Mouse (Mus musculus): ENCODE measurements around the gene Gm45337. TPM values are rescaled to one million over a fixed set of nuclear protein-coding genes. Genes with fewer than 3 reads are reported as not detected.
A peak's percentile ranks its signal among the peaks of the same experiment; 100 is the strongest.
"Not testable (repeated sequence)": the region's sequence is repeated elsewhere in the genome, so short reads cannot be mapped to it uniquely, and the experiment has no call there.

Gene Gm45337
- total RNA-seq (2021), result not detected
- long read RNA-seq, experiment 1, result 0 reads
- long read RNA-seq, experiment 2, result 0 reads

- DNase-seq, result no peak
Measured at GRCm38 (mm10) chr7:142144507-142144906, at the start of gene Gm45337. Gene Gm45337 (minus strand): TSS chr7:142144607.

- no peak for DNase-seq
Measured at GRCm38 (mm10) chr7:142190289-142190688, 45.9 kb upstream of the Gm45337 start, which contains the start of gene Gm10153. Gene Gm10153 (minus strand): TSS chr7:142190389.

DNA sequence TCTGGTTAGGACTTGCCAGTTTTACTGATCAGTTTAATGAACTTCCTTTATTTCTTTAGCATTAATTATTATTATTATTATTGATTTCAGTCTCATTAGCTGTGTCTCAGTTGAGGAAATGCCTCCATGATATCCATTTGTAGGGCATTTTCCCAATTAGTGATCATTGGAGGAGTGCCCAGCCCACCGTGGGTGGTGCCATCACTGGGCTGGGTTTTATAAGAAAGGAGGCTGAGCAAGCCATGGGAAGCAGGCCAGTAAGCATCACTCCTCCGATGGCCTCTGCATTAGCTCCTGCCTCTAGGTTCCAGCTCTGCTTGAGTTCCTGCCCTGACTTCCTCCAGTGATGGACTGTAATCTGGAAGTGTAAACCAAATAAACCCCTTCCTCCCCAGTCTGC lies 43.7 kb upstream of the Gm45337 start:
- DNase-seq, result no peak

DNA sequence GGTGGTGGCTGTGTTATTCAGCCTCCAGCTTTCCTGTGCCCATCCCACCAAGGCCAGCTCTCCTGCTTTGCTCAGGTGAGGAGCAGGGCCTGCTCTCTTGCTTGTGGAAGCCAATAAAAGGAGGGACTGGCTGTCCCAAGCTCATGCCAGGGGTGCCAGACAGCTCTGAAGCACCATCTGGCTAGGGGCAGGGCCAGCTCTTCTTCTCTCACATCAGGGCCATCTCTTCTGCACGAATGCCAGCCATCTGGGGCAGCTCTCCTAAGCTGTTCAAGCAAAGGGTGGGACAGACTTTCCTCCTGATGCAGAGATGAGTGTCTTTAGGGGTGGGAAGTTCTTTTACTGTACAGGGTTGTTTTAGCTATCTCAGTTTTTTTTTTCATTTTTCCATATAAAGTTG lies 36.6 kb upstream of the Gm45337 start:
- no peak for DNase-seq

- no peak for DNase-seq
Measured at GRCm38 (mm10) chr7:142178685-142179084, 34.3 kb upstream of the Gm45337 start.

DNA sequence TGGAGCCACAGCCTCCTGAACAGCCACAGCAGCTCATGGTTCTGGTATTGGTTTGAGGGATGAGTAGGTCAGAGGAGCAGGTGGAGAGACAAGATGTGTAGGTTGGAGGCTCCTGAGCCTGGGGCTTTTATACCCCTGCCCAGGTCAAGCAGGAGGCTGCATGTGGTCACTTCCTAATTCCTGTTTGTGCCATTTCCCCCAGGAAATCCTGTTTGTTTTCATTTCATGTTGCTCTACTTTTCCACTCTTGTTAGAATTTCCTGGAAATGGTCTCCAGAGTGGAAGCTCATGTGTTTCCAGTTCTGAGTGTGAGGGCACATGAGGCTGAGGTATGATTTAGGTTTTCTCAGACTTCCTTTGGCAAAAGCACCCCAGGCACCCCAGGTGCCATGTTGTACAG lies 31.5 kb upstream of the Gm45337 start, which contains the start of gene Krtap5-2:
TSS of gene Krtap5-2 (minus strand) at position 101 of the 400 bp plus-strand sequence.
- DNase-seq, result not testable (repeated sequence)

DNA sequence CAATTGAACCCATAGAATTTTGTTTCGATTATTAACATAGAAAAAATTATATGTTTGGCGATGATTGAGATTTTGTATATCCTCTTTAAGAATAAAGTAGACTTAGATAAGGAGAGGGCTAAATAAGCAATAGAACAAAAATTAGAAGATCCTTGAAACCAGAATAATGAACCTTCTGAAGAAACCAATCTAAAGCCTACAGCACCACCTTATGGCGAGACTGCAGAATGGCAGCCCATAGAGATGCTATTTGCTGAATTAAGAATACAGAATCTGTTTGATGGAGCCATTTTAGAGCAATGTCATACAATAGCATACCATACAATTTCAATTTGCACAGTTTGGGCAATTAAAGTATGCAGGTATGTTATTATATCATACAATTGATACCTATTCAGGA lies 25.4 kb upstream of the Gm45337 start:
- DNase-seq, result peak in 1 of 2 experiments; percentile 10

DNA sequence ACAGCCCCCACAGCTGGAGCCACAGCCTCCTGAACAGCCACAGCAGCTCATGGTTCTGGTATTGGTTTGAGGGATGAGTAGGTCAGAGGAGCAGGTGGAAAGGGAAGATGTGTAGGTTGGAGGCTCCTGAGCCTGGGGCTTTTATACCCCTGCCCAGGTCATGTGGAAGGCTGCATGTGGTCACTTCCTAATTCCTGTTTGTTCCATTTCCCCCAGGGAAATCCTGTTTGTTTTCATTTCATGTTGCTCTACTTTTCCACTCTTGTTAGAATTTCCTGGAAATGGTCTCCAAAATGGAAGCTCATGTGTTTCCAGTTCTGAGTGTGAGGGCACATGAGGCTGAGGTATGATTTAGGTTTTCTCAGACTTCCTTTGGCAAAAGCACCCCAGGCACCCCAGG lies 21.2 kb upstream of the Gm45337 start, which contains the start of gene Gm4553:
TSS of gene Gm4553 (minus strand) at position 101 of the 400 bp plus-strand sequence.
- not testable (repeated sequence) for DNase-seq

GRCm38 (mm10) chr7:142159366-142159765 lies 15.0 kb upstream of the Gm45337 start:
- DNase-seq, result no peak

DNA sequence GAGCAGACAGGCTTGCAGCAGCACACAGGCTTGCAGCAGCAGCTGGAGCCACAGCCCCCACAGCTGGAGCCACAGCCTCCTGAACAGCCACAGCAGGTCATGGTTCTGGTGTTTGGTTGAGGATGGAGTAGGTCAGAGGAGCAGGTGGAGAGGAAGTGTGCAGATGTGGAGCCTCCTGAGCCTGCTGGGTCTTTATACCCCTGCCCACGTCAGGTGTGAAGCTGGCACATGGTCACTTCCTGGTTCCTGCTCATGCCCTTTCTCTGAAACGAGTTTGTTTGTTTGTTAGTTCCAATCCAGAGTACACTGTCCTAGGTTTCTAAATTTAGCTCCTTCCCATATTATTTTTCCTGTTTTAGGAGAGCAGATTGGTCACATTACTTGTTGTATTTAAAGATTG lies 12.6 kb upstream of the Gm45337 start, which contains the start of gene Gm29735:
TSS of gene Gm29735 (minus strand) at position 101 of the 400 bp plus-strand sequence.
- not testable (repeated sequence) for DNase-seq

DNA sequence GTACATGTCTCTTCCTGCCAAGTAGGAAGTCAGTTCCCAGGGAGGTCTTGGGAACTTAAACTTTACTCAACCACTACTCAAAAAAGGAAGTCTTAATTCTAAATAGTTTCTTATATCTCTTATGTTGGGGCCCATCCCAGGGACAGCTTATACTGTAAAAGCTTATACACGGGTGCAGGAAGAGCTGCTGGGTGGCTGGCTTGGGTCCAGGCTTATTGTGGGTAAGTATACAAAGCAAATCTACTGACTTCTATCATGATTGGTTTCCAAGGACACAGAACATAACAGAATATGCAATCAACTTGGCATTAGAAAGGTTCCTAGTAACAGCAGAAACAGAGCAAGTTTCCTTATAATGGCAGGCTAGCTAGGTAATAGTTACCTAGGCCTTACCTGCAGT lies 10.9 kb upstream of the Gm45337 start:
- DNase-seq, result no peak

GRCm38 (mm10) chr7:142152191-142152590 lies 7.8 kb upstream of the Gm45337 start:
- DNase-seq, result no peak

- no peak for DNase-seq
Measured at GRCm38 (mm10) chr7:142148633-142149032, 4.2 kb upstream of the Gm45337 start.

- DNase-seq, result peak; percentile 42 to 74
Measured at GRCm38 (mm10) chr7:142146033-142146432, 1.6 kb upstream of the Gm45337 start.

- no peak for DNase-seq
Measured at GRCm38 (mm10) chr7:142145413-142145940, 1.1 kb upstream of the Gm45337 start.

DNA sequence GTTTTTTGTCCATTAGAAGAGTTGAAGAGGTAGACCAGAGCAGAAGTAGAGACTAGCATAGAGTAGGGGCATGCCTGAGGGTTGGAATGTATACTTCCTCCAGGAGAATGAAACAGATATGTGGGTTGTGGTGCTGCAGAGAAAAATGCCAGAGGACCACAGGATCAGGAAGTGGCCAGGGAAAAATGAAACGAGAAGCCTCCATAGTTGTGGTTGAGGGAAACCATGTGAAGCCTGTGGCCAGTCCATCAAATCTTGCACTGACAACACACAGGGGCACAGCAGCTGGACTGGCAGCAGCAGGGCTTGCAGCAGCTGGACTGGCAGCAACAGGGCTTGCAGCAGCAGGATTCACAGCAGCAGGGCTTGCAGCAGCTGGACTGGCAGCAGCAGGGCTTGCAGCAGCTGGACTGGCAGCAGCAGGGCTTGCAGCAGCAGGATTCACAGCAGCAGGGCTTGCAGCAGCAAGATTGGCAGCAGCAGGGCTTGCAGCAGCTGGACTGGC lies 849 bp downstream of the Gm45337 start:
- DNase-seq, result not testable (repeated sequence)

GRCm38 (mm10) chr7:142140696-142141095 lies 3.7 kb downstream of the Gm45337 start:
- no peak for DNase-seq

DNA sequence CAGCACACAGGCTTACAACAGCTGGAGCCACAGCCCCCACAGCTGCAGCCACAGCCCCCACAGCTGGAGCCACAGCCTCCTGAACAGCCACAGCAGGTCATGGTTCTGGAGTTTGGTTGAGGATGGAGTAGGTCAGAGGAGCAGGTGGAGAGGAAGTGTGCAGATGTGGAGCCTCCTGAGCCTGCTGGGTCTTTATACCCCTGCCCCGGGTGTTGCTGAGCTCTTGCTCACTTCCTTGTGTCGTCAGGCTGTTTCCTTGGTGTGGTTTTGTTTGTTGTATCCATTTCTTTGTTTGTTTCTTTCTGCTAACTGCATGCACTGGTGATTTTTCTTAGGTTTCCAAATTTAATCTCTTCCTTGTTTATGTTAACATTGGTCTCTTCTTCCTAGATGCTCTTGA lies 8.5 kb downstream of the Gm45337 start, which contains the start of gene Gm39115:
TSS of gene Gm39115 (minus strand) at position 101 of the 400 bp plus-strand sequence.
- DNase-seq, result not testable (repeated sequence)

- DNase-seq, result peak in 1 of 2 experiments; percentile 6
Measured at GRCm38 (mm10) chr7:142134206-142134995, 10.0 kb downstream of the Gm45337 start.

DNA sequence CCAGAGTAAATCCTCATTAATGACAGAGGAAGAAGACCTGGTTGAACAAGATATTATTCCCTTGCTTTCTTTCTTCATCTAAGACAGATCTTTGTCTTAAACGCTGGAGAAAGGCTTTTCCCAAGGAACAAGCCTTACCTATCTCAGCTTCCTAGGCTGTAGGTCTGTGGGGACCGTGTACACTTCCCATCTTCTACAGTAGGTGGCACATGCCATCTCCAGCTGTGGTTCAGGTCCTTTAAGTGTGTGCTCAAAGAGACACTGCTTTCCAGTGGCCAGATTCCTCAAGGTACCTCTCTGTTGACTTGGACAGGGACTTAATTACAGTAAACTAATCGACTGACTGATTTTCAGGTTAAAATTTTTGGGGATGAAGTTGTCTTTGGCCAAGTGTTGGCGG lies 15.6 kb downstream of the Gm45337 start:
- no peak for DNase-seq

GRCm38 (mm10) chr7:142120629-142121028 lies 23.8 kb downstream of the Gm45337 start, which contains the start of gene Gm45618:
Gene Gm45618 (minus strand): TSS chr7:142120729.
- DNase-seq, result not testable (repeated sequence)

- peak in 1 of 2 experiments; percentile 21 for DNase-seq
Measured at GRCm38 (mm10) chr7:142119632-142120031, 24.8 kb downstream of the Gm45337 start.

- no peak for DNase-seq
Measured at GRCm38 (mm10) chr7:142104747-142105146, 39.7 kb downstream of the Gm45337 start.
